Mouse (Mus musculus) liver, embryonic 13.5 days (tissue): ENCODE measurements around the gene Defb5. TPM values are rescaled to one million over a fixed set of nuclear protein-coding genes. Genes with fewer than 3 reads are reported as not detected.
"Not testable (repeated sequence)": the region's sequence is repeated elsewhere in the genome, so short reads cannot be mapped to it uniquely, and the experiment has no call there.

Source experiments
- ATAC-seq: fragments of 200-750 bp; cut with Nextera tagmentation; 2 replicates; pipeline ENCODE4 v1.8.0; 2017; ENCODE audit warnings: low read depth, mild to moderate bottlenecking, moderate number of reproducible peaks, moderate library complexity
- DNase-seq: peaks from one replicate; pipeline ENCODE4 v3.0.0; 2022
- H3K27ac ChIP-seq: fragments of 300-500 bp; sonication (generic); 2 replicates; pipeline ENCODE4 v1.5.1; 2015; ENCODE audit warnings: moderate library complexity, mild to moderate bottlenecking, inconsistent platforms
- H3K27me3 ChIP-seq: fragments of 300-500 bp; sonication (generic); 2 replicates; pipeline ENCODE4 v1.6.1; 2015; ENCODE audit warnings: mild to moderate bottlenecking, inconsistent platforms
- H3K36me3 ChIP-seq: fragments of 300-500 bp; sonication (generic); 2 replicates; pipeline ENCODE4 v1.6.1; 2015; ENCODE audit warnings: mild to moderate bottlenecking, inconsistent platforms
- H3K4me1 ChIP-seq: fragments of 300-500 bp; sonication (generic); replicated peaks from 2 replicates; pipeline ENCODE4 v1.6.1; 2015; ENCODE audit warnings: inconsistent platforms
- H3K4me2 ChIP-seq: fragments of 300-500 bp; sonication (generic); 2 replicates; pipeline ENCODE4 v1.6.1; 2015; ENCODE audit warnings: inconsistent platforms, mild to moderate bottlenecking, moderate library complexity
- H3K4me3 ChIP-seq: fragments of 300-500 bp; sonication (generic); replicated peaks from 2 replicates; pipeline ENCODE4 v1.5.1; 2015; ENCODE audit warnings: mild to moderate bottlenecking, inconsistent platforms
- H3K9ac ChIP-seq: fragments of 300-500 bp; sonication (generic); 2 replicates; pipeline ENCODE4 v1.6.1; 2015; ENCODE audit warnings: mild to moderate bottlenecking, inconsistent platforms
- H3K9me3 ChIP-seq: fragments of 300-500 bp; sonication (generic); replicated peaks from 2 replicates; pipeline ENCODE4 v1.6.1; 2016; ENCODE audit warnings: inconsistent platforms
- WGBS: fragments of 180-500 bp; shearing (Covaris S2); methylation state at CpG from one replicate; pipeline ENCODE4 v1.1.7; 2015; ENCODE audit not compliant: insufficient replicate concordance; 5-methylcytosine and 5-hydroxymethylcytosine counted together
- polyA plus RNA-seq: library from polyadenylated mRNA; unstranded; fragments of >200 nt; fragmentation: Nextera tagmentation; extraction: Ambion mirVana; gene quantifications from 2 replicates; pipeline ENCODE4 v1.2.1, GENCODE M21; 2015

Defb5 gene
- not detected in 2 replicates for polyA plus RNA-seq

- DNase-seq (no peak), ATAC-seq (no peak)
- Histone ChIP-seq H3K36me3 (no peaks in the 10 kb centered on the region), H3K27me3 (no peaks in the 10 kb centered on the region), H3K4me2 (no peak within 1 kb of the TSS), H3K4me3 (no peak within 1 kb of the TSS), H3K9me3 (no peaks in the 10 kb centered on the region), H3K4me1 (no peaks in the 10 kb centered on the region), H3K27ac (no peak within 1 kb of the TSS), H3K9ac (no peak within 1 kb of the TSS)
- WGBS = 71% methylated on average over 5 of the region's 5 CpGs
Measured at GRCm38 (mm10) chr8:19247280-19247679, at the start of gene Defb5. Gene Defb5, plus strand, starts transcription at chr8:19247580.

GRCm38 (mm10) chr8:19225161-19225560 is 22.2 kb upstream of the Defb5 start, which contains the start of gene Defb6:
Gene Defb6, plus strand, starts transcription at chr8:19225478.
- H3K9me3 ChIP-seq = no peaks in the 10 kb centered on the region
- H3K27me3 ChIP-seq = no peaks in the 10 kb centered on the region
- no peak for DNase-seq
- no peaks in the 10 kb centered on the region for H3K36me3 ChIP-seq
- no peaks in the 10 kb centered on the region for H3K4me1 ChIP-seq
- ATAC-seq = no peak
- H3K4me2 ChIP-seq = no peak within 1 kb of the TSS
- H3K4me3 ChIP-seq = no peak within 1 kb of the TSS
- 53% methylated on average over 1 of the region's 1 CpGs for WGBS
- H3K27ac ChIP-seq = no peak within 1 kb of the TSS
- no peak within 1 kb of the TSS for H3K9ac ChIP-seq

GRCm38 (mm10) chr8:19238101-19238500 is 9.3 kb upstream of the Defb5 start:
- ATAC-seq (no peak), DNase-seq (no peak)
- Histone ChIP-seq H3K9me3 (no peaks in the 10 kb centered on the region), H3K27me3 (no peaks in the 10 kb centered on the region), H3K36me3 (no peaks in the 10 kb centered on the region), H3K27ac (no peak overlapping the region), H3K4me2 (no peak overlapping the region), H3K9ac (no peak overlapping the region), H3K4me1 (no peaks in the 10 kb centered on the region), H3K4me3 (no peak overlapping the region)
- 54% methylated on average over 1 of the region's 1 CpGs for WGBS

- DNase-seq = no peak
- WGBS = 59% methylated on average over 2 of the region's 2 CpGs
- H3K4me3 ChIP-seq = no peak within 1 kb of the TSS
- no peaks in the 10 kb centered on the region for H3K4me1 ChIP-seq
- H3K4me2 ChIP-seq = no peak within 1 kb of the TSS
- no peak within 1 kb of the TSS for H3K9ac ChIP-seq
- no peaks in the 10 kb centered on the region for H3K27me3 ChIP-seq
- ATAC-seq = no peak
- H3K9me3 ChIP-seq = no peaks in the 10 kb centered on the region
- H3K36me3 ChIP-seq = no peaks in the 10 kb centered on the region
- no peak within 1 kb of the TSS for H3K27ac ChIP-seq
Measured at GRCm38 (mm10) chr8:19239616-19240015, 7.8 kb upstream of the Defb5 start, which contains the start of gene Defb46. Gene Defb46, plus strand, starts transcription at chr8:19239916.

GRCm38 (mm10) chr8:19258136-19258535 is 10.8 kb downstream of the Defb5 start:
- Histone ChIP-seq H3K27me3 (no peaks in the 10 kb centered on the region), H3K9me3 (peaks cover 3% of the 10 kb centered on the region; the same call in 1 of the 2 replicates), H3K27ac (no peak overlapping the region), H3K36me3 (no peaks in the 10 kb centered on the region), H3K9ac (no peak overlapping the region), H3K4me3 (no peak overlapping the region), H3K4me1 (no peaks in the 10 kb centered on the region), H3K4me2 (no peak overlapping the region)
- DNase-seq (no peak), ATAC-seq (no peak)

GRCm38 (mm10) chr8:19259667-19260066 is 12.3 kb downstream of the Defb5 start:
- Histone ChIP-seq H3K27me3 (no peaks in the 10 kb centered on the region), H3K36me3 (no peaks in the 10 kb centered on the region), H3K9me3 (peaks cover 3% of the 10 kb centered on the region; the same call in 1 of the 2 replicates), H3K4me2 (no peak overlapping the region), H3K9ac (no peak overlapping the region), H3K4me1 (no peaks in the 10 kb centered on the region), H3K27ac (no peak overlapping the region), H3K4me3 (no peak overlapping the region)
- no peak for ATAC-seq
- no peak for DNase-seq
- WGBS = 33% methylated on average over 3 of the region's 3 CpGs

GRCm38 (mm10) chr8:19293060-19293459 is 45.7 kb downstream of the Defb5 start, which contains the start of gene Defb3:
Gene Defb3, plus strand, starts transcription at chr8:19293360.
- not testable (repeated sequence) for H3K4me1 ChIP-seq, H3K27me3 ChIP-seq, H3K9ac ChIP-seq, H3K4me2 ChIP-seq, H3K27ac ChIP-seq, H3K9me3 ChIP-seq, H3K36me3 ChIP-seq, DNase-seq, H3K4me3 ChIP-seq, ATAC-seq
- whole genome bisulfite sequencing = 86% methylated on average over 1 of the region's 2 CpGs

DNA sequence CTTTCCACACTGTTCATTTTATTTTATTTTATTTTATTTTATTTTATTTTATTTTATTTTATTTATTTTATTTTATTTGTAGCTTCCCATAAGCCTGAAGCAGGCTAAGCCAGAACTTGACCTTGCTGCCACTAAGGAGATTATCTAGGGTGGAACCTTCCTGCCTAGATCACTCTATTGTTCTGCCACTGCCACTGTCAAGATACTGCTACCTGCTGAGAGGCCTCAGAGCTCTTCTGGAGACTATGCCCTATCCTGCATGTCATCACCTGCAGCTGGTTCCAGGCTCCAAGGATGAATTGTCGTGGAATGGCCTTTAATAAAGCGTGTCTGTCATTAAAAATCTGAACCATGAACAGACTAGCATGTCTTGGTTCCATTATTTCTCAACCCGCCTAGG is 51.0 kb downstream of the Defb5 start:
- H3K27ac ChIP-seq, H3K27me3 ChIP-seq, ATAC-seq, H3K4me2 ChIP-seq, H3K36me3 ChIP-seq, H3K4me1 ChIP-seq, H3K4me3 ChIP-seq, H3K9me3 ChIP-seq, H3K9ac ChIP-seq, DNase-seq: not testable (repeated sequence)
- WGBS = 40% methylated on average over 3 of the region's 3 CpGs

Other genes starting within 250 kb of the Defb5 start
- gene Defb38, start 221.0 kb upstream of the Defb5 start, polyA plus RNA-seq = not detected in 2 replicates
- not detected in 2 replicates for gene Defb39, start 182.8 kb upstream of the Defb5 start, polyA plus RNA-seq
- gene Defb12, start 132.7 kb upstream of the Defb5 start, polyA plus RNA-seq = not detected in 2 replicates
- gene Defb34, start 123.8 kb upstream of the Defb5 start, polyA plus RNA-seq = not detected in 2 replicates
- not detected in 2 replicates for gene Gm45826, start 106.8 kb upstream of the Defb5 start, polyA plus RNA-seq
- not detected in 2 replicates for gene Defb14, start 53.2 kb upstream of the Defb5 start, polyA plus RNA-seq
- not detected in 2 replicates for gene Defb4, start 48.9 kb upstream of the Defb5 start, polyA plus RNA-seq
- not detected in 2 replicates for gene Defb6, start 22.1 kb upstream of the Defb5 start, polyA plus RNA-seq
- not detected in 2 replicates for gene Defb46, start 7.7 kb upstream of the Defb5 start, polyA plus RNA-seq
- gene Defb3, start 45.8 kb downstream of the Defb5 start, polyA plus RNA-seq = not detected in 2 replicates
- gene Defb8, start 200.0 kb downstream of the Defb5 start, polyA plus RNA-seq = not detected in 2 replicates
- not detected in 2 replicates for gene Defb7, start 247.5 kb downstream of the Defb5 start, polyA plus RNA-seq